Mouse (Mus musculus) stomach, embryonic 15.5 days (tissue): Measurements from ENCODE around the gene Creb1. TPM values are rescaled to one million over a fixed set of nuclear protein-coding genes. Genes with fewer than 3 reads are reported as not detected.

Experiments
- polyA plus RNA-seq: library from polyadenylated mRNA; unstranded; fragments of >200 nt; fragmentation: Nextera tagmentation; extraction: Ambion mirVana; gene quantifications from 2 replicates; pipeline ENCODE4 v1.2.1, GENCODE M21; 2015

The Creb1 gene
- polyA plus RNA-seq, 1 experiment from 2014 or later = 27.5 TPM

Other genes starting within 250 kb of the Creb1 start
- 19.2 and 20.8 TPM in 2 replicates for gene Mettl21a, start 84.6 kb downstream of the Creb1 start, polyA plus RNA-seq
- 4.5 and 5.2 TPM in 2 replicates for gene Ccnyl1, start 157.8 kb downstream of the Creb1 start, polyA plus RNA-seq
- 7.3 and 9.2 TPM in 2 replicates for gene Fzd5, start 205.1 kb downstream of the Creb1 start, polyA plus RNA-seq